Mouse (Mus musculus): ENCODE measurements at regions not wholly inside any gene's neighbourhood (a gene's known extent, or its start where the extent isn't known, plus 50 kb on each side); places are given as distances from the start of the nearest gene placed in this dataset.

- Histone ChIP-seq H3K9ac (ENCODE audit: low read length) (no peak overlapping the region), H3K27me3 (ENCODE audit: control insufficient read depth, insufficient read depth, low read length) (no peaks in the 10 kb centered on the region), H3K9me3 (ENCODE audit: control insufficient read depth, low read length) (no peaks in the 10 kb centered on the region), H3K36me3 (ENCODE audit: control insufficient read depth, insufficient read depth, low read length) (no peaks in the 10 kb centered on the region), H3K4me3 (ENCODE audit: low read depth, low read length) (no peak overlapping the region), H3K4me1 (ENCODE audit: control insufficient read depth, insufficient read depth, low read length) (no peaks in the 10 kb centered on the region), H3K4me2 (ENCODE audit: low read depth) (no peak overlapping the region), H3K27ac (ENCODE audit: low read depth, low read length) (no peak overlapping the region)
- ATAC-seq (ENCODE audit: insufficient read depth, low FRiP score, low TSS enrichment), result no peak
- no peak for DNase-seq (ENCODE audit: low spot score)
- 89% methylated on average over 5 of the region's 5 CpGs for WGBS
These were observed 2034.4 kb upstream of the Tenm3 start for GRCm38 (mm10) chr8:50878198-50878597.
